Mouse (Mus musculus): ENCODE results near the gene Olfr1247. TPM values are rescaled to one million over a fixed set of nuclear protein-coding genes. Genes with fewer than 3 reads are reported as not detected.
"Not testable (repeated sequence)": the region's sequence is repeated elsewhere in the genome, so short reads cannot be mapped to it uniquely, and the experiment has no call there.

The Olfr1247 gene
- polyA plus RNA-seq (2012; ENCODE audit: insufficient read depth, insufficient read length, missing spikeins) = not detected in 2 replicates

- Histone ChIP-seq H3K27ac (ENCODE audit: insufficient read depth, low read depth, low read length) (no peak within 1 kb of the TSS), H3K4me3 (ENCODE audit: insufficient read depth, low read length) (no peak within 1 kb of the TSS)
- no peak for TF ChIP-seq POLR2A (IDR thresholded peaks at IDR 0.05; ENCODE audit: borderline replicate concordance, low read depth, low read length)
- TF ChIP-seq CTCF (IDR thresholded peaks at IDR 0.05; ENCODE audit: low read depth, low read length) = no peak
Measured at GRCm38 (mm10) chr2:89614030-89614429, at the start of gene Olfr1247. Gene Olfr1247, minus strand, starts transcription at chr2:89614130.

DNA sequence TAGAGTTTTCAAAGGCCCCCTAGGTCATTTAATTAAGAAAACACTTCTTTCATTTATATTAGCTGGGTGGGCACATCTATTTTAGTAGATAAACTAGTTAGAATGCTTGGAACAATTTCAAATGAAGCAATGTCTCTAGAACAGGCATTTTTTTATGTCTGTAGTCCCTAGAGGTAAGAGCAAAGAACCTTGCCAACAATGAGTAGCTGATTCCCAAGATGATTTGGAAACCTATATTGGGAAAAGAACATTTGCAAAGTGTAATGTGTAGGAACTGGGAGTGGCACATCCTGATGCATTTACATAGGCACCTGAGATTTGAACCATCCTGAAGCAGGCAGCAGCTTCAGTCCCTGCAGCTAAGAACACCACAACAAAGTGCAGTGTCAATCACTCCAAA lies 47.4 kb upstream of the Olfr1247 start, which contains the start of gene Olfr1250:
Gene Olfr1250 (minus strand): TSS at position 101 of the 400 bp plus-strand sequence.
- no peak within 1 kb of the TSS for H3K4me3 ChIP-seq (ENCODE audit: insufficient read depth, low read length)
- H3K4me1 ChIP-seq (ENCODE audit: control insufficient read depth, insufficient read depth, low read length) = no peaks in the 10 kb centered on the region
- TF ChIP-seq POLR2A (IDR thresholded peaks at IDR 0.05; ENCODE audit: borderline replicate concordance, low read depth, low read length) (no peak), CTCF (IDR thresholded peaks at IDR 0.05; ENCODE audit: low read depth, low read length) (no peak)

More at GRCm38 (mm10) chr2:89614030-89614429, at the start of gene Olfr1247:
- H3K4me1 ChIP-seq (ENCODE audit: control insufficient read depth, insufficient read depth, low read length) = no peaks in the 10 kb centered on the region

GRCm38 (mm10) chr2:89634883-89635282 lies 21.0 kb upstream of the Olfr1247 start, which contains the start of gene Olfr1249:
Gene Olfr1249, minus strand, starts transcription at chr2:89634983.
- no peak for TF ChIP-seq POLR2A (IDR thresholded peaks at IDR 0.05; ENCODE audit: borderline replicate concordance, low read depth, low read length)
- no peak for TF ChIP-seq CTCF (IDR thresholded peaks at IDR 0.05; ENCODE audit: low read depth, low read length)
- no peak within 1 kb of the TSS for H3K27ac ChIP-seq (ENCODE audit: insufficient read depth, low read depth, low read length)
- H3K4me3 ChIP-seq (ENCODE audit: insufficient read depth, low read length) = no peak within 1 kb of the TSS
- H3K4me1 ChIP-seq (ENCODE audit: control insufficient read depth, insufficient read depth, low read length) = no peaks in the 10 kb centered on the region

More for the DNA sequence above, 47.4 kb upstream of the Olfr1247 start, which contains the start of gene Olfr1250:
- H3K27ac ChIP-seq (ENCODE audit: insufficient read depth, low read depth, low read length) = no peak within 1 kb of the TSS

DNA sequence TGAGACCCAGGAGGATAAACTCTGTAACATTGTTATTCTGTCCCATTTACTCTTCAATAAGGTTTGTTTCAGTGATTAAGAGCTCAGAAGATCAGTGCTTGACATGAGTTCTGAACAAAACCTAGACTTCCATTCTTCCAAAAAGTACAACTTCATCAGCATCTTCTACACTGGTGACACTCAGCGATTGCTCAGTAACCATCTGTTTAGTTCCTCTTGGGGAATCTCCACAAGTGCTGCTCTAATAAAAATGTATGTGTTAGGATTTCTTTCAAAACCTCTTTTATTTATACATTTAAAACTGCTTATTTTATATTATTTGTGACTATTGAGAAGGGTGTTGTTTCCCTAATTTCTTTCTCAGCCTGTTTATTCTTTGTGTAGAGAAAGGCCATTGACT lies 4.2 kb upstream of the Olfr1247 start, which contains the start of gene Olfr1248:
Gene Olfr1248 (minus strand): TSS at position 101 of the 400 bp plus-strand sequence.
- H3K27ac ChIP-seq (ENCODE audit: insufficient read depth, low read depth, low read length); H3K4me1 ChIP-seq (ENCODE audit: control insufficient read depth, insufficient read depth, low read length); H3K4me3 ChIP-seq (ENCODE audit: insufficient read depth, low read length): not testable (repeated sequence)

DNA sequence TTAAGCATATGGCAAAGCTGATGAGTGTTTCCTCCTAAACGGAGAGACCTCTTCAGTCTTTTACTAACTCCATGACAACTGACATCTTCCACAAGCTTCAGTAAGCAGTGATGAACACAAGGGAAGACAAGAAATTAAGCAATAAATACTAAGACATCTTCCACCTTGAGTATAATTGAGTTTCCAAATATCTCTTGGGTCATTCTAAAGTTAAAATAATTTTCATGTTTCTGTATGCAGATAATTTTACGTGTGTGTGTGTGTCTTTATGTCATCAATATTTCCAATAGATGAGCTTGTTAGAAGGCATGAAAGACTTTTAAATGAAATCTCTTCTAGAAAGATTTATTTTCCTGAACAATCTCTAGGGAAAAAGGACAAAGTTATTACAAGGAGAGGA lies 20.9 kb downstream of the Olfr1247 start, which contains the start of gene Olfr1246:
Gene Olfr1246 (minus strand): TSS at position 101 of the 400 bp plus-strand sequence.
- Histone ChIP-seq H3K4me1 (ENCODE audit: control insufficient read depth, insufficient read depth, low read length) (no peaks in the 10 kb centered on the region), H3K4me3 (ENCODE audit: insufficient read depth, low read length) (no peak within 1 kb of the TSS), H3K27ac (ENCODE audit: insufficient read depth, low read depth, low read length) (no peak within 1 kb of the TSS)
- TF ChIP-seq POLR2A (IDR thresholded peaks at IDR 0.05; ENCODE audit: borderline replicate concordance, low read depth, low read length) = no peak

- no peak within 1 kb of the TSS for H3K4me3 ChIP-seq (ENCODE audit: insufficient read depth, low read length)
- TF ChIP-seq CTCF (IDR thresholded peaks at IDR 0.05; ENCODE audit: low read depth, low read length) (no peak), POLR2A (IDR thresholded peaks at IDR 0.05; ENCODE audit: borderline replicate concordance, low read depth, low read length) (no peak)
- no peaks in the 10 kb centered on the region for H3K4me1 ChIP-seq (ENCODE audit: control insufficient read depth, insufficient read depth, low read length)
- no peak within 1 kb of the TSS for H3K27ac ChIP-seq (ENCODE audit: insufficient read depth, low read depth, low read length)
Measured at GRCm38 (mm10) chr2:89578347-89578746, 35.6 kb downstream of the Olfr1247 start, which contains the start of gene Olfr1245. Gene Olfr1245, minus strand, starts transcription at chr2:89578447.

DNA sequence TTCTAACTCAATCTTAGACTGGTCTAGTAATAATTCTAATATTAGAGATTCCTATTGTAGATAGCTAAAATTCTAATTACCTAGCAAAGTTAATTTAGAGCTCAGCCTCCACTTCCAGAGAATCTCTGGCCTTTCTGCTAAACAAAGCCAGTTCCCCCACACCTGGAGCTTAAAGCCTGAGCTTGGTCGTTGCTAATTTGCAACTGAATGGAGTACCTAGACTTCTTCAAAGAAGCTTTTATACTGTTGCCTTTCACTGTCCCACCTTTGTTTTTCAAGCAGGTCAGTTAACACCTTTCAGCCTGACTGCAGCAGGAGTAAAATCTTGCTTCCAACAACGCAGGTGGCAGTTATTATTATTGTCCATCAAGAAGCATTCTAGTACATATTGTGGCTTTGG lies 51.2 kb downstream of the Olfr1247 start:
- not testable (repeated sequence) for H3K4me1 ChIP-seq (ENCODE audit: control insufficient read depth, insufficient read depth, low read length); H3K27ac ChIP-seq (ENCODE audit: insufficient read depth, low read depth, low read length); H3K4me3 ChIP-seq (ENCODE audit: insufficient read depth, low read length)

Other genes with a start within 250 kb of the Olfr1247 start
- gene Olfr1234, start 249.3 kb downstream of the Olfr1247 start, polyA plus RNA-seq (2012; ENCODE audit: insufficient read depth, insufficient read length, missing spikeins) = not detected in 2 replicates
- not detected in 2 replicates for gene Olfr1238, start 204.5 kb downstream of the Olfr1247 start, polyA plus RNA-seq (2012; ENCODE audit: insufficient read depth, insufficient read length, missing spikeins)
- not detected in 2 replicates for gene Olfr1239, start 193.7 kb downstream of the Olfr1247 start, polyA plus RNA-seq (2012; ENCODE audit: insufficient read depth, insufficient read length, missing spikeins)
- not detected in 2 replicates for gene Olfr1240, start 171.1 kb downstream of the Olfr1247 start, polyA plus RNA-seq (2012; ENCODE audit: insufficient read depth, insufficient read length, missing spikeins)
- gene Olfr1241, start 127.0 kb downstream of the Olfr1247 start, polyA plus RNA-seq (2012; ENCODE audit: insufficient read depth, insufficient read length, missing spikeins) = not detected in 2 replicates
- not detected in 2 replicates for gene Olfr1242, start 115.8 kb downstream of the Olfr1247 start, polyA plus RNA-seq (2012; ENCODE audit: insufficient read depth, insufficient read length, missing spikeins)
- gene Olfr1243, start 82.6 kb downstream of the Olfr1247 start, polyA plus RNA-seq (2012; ENCODE audit: insufficient read depth, insufficient read length, missing spikeins) = not detected in 2 replicates
- gene Olfr1245, start 35.7 kb downstream of the Olfr1247 start, polyA plus RNA-seq (2012; ENCODE audit: insufficient read depth, insufficient read length, missing spikeins) = not detected in 2 replicates
- gene Olfr1246, start 21.0 kb downstream of the Olfr1247 start, polyA plus RNA-seq (2012; ENCODE audit: insufficient read depth, insufficient read length, missing spikeins) = 0.11 TPM in 1 of 2 replicates, not detected in the other
- gene Olfr1248, start 4.1 kb upstream of the Olfr1247 start, polyA plus RNA-seq (2012; ENCODE audit: insufficient read depth, insufficient read length, missing spikeins) = not detected in 2 replicates
- not detected in 2 replicates for gene Olfr1249, start 20.9 kb upstream of the Olfr1247 start, polyA plus RNA-seq (2012; ENCODE audit: insufficient read depth, insufficient read length, missing spikeins)
- gene Olfr1250, start 47.3 kb upstream of the Olfr1247 start, polyA plus RNA-seq (2012; ENCODE audit: insufficient read depth, insufficient read length, missing spikeins) = not detected in 2 replicates
- gene Olfr1251, start 57.8 kb upstream of the Olfr1247 start, polyA plus RNA-seq (2012; ENCODE audit: insufficient read depth, insufficient read length, missing spikeins) = not detected in 2 replicates
- gene Olfr1252, start 110.9 kb upstream of the Olfr1247 start, polyA plus RNA-seq (2012; ENCODE audit: insufficient read depth, insufficient read length, missing spikeins) = not detected in 2 replicates
- gene Olfr1253, start 143.0 kb upstream of the Olfr1247 start, polyA plus RNA-seq (2012; ENCODE audit: insufficient read depth, insufficient read length, missing spikeins) = not detected in 2 replicates
- 0.25 TPM in 1 of 2 replicates, not detected in the other for gene Olfr1254, start 179.5 kb upstream of the Olfr1247 start, polyA plus RNA-seq (2012; ENCODE audit: insufficient read depth, insufficient read length, missing spikeins)
- gene Olfr1255, start 197.9 kb upstream of the Olfr1247 start, polyA plus RNA-seq (2012; ENCODE audit: insufficient read depth, insufficient read length, missing spikeins) = not detected in 2 replicates
- gene Olfr1256, start 227.4 kb upstream of the Olfr1247 start, polyA plus RNA-seq (2012; ENCODE audit: insufficient read depth, insufficient read length, missing spikeins) = not detected in 2 replicates
- not detected in 2 replicates for gene Olfr48, start 234.1 kb upstream of the Olfr1247 start, polyA plus RNA-seq (2012; ENCODE audit: insufficient read depth, insufficient read length, missing spikeins)